Mouse (Mus musculus) neural tube, embryonic 10.5 days (tissue): Measurements from ENCODE around the gene Zfp189.
A peak's percentile ranks its signal among the peaks of the same experiment; 100 is the strongest.
"Not testable (repeated sequence)": the region's sequence is repeated elsewhere in the genome, so short reads cannot be mapped to it uniquely, and the experiment has no call there.

ENCODE experiments used
- DNase-seq: peaks from one replicate; pipeline ENCODE4 v3.0.0-alpha.2; 2017; ENCODE audit warnings: low spot score; ENCODE audit errors: extremely low spot score

Zfp189 gene

DNA sequence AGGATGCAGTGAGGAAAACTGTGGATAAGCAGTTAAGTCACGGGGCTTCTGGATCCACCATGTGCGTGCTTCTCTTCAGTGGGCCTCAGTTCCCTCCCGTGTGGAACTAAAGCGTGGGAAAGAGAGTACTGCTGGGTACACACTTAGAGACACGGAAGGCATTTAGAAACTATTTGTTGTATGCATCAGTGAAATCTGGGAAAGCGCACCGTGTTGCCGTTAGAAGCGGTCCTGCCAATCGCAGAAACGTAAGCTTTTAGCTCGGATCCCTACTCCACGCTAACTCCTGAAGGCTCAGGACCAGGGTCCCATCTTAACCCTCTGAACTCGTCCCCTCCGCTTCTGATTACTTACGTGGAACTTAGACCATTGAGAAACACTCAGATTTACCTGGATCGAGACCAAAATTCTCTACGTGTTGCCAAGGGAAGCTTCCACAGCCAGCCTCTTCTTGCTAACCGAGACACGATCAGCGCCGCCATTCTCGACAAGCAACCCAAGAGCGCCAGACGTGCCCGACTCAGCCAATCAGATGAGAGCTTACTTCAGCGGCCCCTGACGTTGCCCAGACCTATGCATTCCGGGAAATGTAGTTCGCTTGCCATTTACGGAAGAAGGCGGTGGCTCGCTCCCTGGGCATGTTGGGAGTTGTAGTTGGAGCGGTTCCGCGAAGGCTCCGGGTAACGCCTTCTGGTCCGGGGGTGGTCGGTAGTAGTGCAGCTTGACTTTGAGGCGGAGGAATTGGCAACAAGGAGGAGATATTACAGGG lies at the start of gene Zfp189, which contains the start of gene Mrpl50:
Gene Zfp189 (plus strand): TSS at position 605 of the 769 bp plus-strand sequence.
Gene Mrpl50 (minus strand): TSS at position 522 of the 769 bp plus-strand sequence.
- peak; percentile 88 for DNase-seq

DNA sequence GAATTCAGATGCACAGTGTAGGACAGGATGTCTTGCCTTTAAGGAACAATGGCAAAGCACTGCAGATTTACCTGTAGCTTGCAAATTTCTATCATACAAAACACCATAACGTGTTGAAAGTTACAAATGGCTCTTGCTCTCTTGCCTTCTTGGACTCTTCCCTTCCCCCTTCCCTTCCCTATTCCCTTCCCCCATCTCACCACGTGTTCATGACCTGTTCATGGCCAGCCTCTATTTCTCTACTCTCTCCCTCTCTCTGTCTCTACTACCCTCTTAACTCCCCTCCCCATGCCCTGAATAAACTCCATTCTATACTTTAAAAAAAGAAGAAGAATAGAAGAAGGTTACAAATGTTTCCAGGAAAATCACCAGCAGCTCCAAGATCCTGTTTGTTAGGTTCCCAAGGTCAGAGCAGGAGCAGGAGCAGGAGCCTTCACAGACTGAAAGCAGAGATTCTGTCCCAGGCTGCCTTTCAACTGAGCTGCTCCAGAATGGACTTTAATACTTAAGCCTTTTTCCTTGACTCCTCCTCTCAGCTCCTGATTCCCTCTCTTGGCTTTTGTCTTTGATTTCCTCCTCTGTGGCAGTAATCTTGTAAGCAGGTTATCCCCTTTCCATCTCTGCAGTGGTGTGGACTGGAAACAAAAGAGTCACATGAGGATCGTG lies 47.4 kb upstream of the Zfp189 start, which contains the start of gene Acnat1:
Gene Acnat1 (minus strand): TSS at position 478 of the 666 bp plus-strand sequence.
- DNase-seq: no peak

DNA sequence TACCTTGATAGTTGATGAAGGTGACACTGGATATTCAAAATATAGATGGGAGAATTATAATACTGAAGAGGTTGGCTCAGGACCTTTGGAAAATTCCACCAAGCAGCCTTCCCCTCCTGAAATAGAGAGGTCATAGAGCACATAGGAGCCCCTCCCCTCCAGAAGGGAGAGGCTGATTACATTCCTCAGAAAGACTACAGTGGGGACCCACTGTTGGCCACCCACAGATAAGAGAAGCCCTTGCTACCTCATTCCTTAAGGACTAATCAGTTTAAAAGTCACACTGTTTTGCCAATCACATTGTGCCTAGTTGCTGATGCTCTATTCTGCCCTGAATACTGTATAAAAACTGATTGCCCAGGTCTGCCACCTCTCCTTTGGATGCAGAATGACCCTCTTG lies 46.4 kb upstream of the Zfp189 start:
- DNase-seq: no peak

DNA sequence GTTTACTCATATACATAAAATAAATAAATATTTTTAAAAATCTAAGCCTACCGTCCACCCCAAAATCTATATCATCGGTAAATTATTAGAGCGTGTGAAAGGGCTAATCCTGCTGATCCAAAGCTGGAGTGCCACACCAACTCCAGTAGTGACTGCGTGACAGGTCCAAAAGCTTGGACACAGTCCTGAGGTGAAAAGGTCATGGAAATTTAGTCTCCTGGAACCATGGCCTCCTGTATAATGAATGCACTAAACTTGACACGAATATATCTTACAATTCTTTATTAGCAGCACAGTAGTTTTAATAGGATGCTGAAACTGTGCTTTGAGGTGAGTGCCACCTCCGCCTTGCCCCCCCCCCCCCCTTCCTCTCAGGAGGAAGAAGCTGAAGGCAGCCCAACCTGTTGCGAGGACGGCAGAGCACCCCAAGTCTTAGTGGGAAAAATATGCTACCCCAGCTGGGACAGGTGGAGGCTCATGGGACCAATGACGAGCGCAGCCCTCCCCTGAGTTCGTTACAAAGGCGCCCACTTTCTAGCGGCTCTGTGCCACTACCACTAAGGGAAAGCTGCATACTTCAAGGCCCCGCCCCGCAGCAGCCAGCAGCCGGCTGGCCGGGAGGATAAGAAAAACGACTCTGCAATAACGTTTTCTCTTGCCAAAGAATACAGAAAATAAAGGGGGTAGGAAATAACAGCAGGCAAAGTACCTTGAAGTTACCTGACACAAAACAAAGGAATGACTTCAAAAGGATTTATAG lies 42.7 kb upstream of the Zfp189 start:
- DNase-seq: no peak

DNA sequence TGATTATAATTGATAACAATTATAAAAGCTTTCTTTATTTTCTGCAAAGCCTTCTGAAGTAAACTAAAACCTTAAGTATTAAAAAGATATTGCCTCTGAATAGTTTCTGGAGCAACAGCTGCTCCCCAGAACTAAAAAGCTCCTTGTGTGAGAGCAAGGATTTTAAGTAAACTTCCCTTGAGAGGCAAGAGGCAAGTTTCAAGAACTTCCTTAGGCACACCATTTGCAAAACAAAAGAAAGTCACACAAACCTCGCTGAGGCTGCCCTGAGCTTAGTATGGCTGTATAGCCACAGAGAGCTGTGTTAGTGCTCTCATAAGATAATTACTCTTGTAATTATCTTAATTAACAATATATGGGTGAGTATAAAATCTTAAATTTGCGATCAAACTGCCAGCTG lies 41.9 kb upstream of the Zfp189 start:
- not testable (repeated sequence) for DNase-seq

DNA sequence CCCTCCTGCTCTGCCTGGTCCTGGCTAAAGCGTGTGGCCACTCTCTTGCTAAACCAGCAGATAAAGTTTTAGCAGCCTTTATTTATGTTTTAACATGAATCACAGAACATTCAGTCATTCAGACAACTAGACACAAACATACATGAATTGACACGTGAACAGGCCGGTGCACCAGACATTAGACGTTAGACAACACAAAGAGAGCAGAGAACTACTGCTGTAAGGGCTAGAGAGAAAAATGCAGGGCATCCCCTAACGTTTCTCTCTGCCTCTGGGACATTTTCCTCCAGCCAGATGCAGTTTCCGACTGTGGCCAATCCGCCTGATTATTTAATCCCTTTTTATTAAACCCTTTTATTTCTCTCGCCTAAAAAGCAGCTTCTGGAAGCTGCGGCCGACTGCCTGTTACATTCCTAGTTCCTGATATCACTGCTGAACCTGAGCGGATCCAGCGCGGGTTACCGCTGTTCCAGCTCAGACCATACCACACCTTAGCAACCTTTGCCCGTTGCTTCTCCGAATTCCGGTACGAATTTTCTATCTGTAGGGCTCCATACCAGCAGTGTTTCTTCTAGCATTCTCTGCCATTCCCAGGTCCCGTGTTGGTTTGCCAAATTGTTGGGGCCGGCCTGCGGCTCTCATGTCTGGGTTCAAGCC lies 40.7 kb upstream of the Zfp189 start:
- no peak for DNase-seq

DNA sequence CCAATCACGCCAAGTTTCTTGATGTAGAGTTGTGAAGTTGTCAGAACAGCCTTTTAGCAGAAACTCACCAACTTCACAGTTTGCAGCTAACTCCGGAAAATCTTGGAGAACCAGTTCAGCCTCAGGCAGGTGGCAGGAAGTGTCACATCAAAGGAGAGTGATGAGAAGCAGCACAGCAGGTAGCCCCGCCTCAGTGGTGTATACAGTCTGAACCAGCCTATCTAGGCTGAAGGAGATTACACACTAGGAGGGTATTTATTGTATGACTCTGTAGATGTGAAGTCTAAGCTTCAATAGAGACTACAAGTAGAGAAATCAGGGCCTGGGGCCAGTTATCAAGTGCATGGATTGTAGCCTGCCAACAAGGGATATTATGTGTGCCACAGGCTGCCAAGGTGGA lies 40.1 kb upstream of the Zfp189 start:
- no peak for DNase-seq

DNA sequence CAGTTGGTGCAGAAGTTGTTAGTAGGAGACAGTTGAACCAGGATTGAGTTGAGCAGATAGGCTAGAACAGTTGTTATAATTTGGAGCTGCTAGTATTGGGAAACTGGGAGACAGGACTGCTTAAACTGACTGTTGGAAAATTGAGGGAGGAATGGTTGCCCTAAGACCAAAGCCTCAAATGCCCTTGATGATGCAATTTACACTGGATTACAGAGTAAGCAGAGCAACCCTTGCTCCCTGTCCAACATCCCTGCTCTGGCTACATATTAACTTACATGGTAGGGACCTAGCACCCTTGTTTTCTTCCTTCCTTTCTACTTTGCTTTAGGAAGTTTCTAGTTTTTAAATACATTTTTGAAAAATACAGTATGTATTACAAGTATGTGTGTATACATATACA lies 35.5 kb upstream of the Zfp189 start:
- no peak for DNase-seq

DNA sequence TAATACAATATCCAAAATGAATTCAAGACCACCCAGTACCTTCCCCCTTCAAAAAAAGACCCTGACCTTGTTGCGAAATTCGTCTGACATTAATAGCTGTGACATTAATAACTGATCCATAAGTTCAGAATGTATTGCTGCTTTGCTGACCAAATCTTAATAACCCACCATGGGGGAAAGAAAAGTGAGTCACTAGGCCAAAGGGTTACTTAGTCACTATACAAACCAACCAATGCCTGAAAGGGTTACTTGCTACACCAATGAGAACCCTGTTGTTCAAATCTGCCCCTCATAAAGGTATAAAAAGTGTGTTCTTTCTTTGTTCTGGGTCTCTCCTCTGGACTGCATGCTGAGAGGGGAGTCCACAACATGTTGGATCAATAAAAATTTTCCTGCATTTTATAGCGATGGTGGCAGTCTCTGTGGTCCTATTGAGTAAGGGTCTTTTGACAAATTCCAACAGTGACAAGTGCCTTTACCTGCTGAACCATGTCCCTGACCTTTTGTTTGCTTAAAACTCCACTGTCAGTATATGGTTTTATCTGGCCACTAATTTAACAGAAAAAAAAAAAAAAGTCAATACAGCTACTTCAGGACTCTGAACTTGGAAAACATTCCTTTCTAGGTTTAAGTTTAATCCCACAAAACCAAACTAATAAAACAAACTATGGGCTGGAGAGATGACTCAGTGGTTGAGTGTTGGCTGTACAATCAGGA lies 34.9 kb upstream of the Zfp189 start:
- not testable (repeated sequence) for DNase-seq

DNA sequence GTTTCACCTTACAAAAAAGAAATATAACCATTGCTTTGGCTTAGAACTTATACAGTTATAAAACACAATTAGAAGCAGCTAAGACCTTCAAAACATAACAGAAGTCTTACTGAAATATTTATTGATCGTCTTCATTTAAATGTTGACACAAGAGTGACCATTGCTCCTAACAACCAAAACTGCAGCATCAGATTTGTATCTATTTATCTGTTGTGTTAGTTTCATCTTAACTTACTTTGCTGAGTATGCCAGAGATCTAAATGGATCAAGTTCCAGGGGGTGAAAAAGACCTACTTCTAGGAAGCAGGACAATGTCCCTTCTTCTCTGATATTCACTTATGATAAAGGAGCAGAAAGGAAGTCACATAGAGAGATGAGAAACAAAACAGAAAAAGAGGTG lies 17.4 kb upstream of the Zfp189 start:
- no peak for DNase-seq

DNA sequence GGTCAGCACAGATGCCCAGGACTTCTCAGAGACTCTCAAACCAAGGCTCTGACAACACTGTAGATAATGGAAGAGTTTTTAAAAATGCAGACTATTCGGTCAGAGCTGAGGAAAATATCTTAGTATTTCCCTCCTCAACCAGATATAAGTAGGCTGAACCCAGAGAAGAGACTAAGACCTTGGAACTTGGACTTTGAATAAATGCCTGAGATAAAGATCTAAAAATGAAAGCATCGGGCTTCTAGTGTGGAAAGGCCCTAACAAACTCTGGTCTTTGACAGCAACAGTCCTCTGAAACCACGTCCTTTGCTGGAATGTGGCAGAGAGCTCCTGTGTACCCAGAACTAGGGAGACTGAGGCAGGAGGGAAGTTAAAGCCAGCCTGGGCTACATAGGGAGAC lies 14.6 kb upstream of the Zfp189 start, which contains the start of gene Baat:
Gene Baat (minus strand): TSS at position 172 of the 400 bp plus-strand sequence.
- no peak for DNase-seq

DNA sequence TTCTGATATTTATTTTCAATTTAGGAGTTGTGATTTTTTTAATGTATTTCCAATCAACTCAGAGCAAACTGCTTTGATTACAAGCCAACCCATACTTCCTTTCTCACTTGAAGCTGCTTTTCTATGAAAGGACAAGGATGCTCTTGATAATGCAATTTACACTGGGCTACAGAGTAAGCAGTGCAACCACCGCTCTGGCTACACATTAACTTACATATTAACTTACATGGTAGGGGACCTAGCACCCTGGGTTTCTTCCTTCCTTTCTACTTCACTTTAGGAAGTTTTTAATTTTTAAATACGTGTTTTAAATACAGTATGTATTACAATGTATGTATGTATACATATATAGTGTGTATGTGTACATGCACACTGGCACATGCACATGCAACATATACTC lies 11.8 kb upstream of the Zfp189 start:
- DNase-seq: no peak

DNA sequence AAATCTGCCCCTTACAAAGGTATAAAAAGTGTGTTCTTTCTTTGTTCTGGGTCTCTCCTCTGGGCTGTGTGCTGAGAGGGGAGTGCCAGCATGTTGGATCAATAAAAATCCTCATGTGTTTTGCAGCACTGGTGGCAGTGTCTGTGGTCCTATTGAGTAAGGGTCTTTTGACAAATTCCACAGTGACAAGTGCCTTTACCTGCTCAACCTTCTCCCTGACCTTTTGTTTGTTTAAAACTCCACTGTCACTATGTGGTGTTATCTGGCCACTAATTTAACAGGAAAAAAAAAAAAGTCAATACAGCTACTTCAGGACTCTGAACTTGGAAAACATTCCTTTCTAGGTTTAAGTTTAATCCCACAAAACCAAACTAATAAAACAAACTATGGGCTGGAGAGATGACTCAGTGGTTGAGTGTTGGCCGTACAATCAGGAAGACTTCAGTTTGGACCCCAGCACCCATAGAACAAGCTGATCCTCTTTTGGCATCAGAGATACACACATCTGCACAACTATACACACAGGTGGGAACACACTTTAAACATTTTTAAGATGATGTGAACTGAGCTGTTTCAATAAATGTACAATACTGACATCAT lies 10.6 kb upstream of the Zfp189 start:
- not testable (repeated sequence) for DNase-seq

DNA sequence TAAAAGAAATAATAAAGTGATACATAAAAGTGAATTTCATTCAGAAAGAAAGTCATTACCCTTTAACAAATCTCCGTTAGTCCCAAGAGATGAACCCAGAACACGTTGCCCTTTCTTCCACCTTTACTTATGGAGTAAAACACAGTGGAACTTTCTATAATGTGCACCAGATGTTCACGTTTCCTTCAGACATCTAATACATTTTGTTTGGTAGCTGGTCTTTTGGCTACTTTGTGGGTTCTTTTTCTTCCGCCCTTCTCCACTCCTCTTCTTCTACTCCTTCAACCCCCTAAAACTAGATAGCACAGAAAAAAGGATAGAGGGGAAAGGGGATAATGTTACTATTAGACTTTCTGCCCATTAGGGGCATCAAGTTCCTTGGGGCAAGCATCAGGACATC lies 8.3 kb upstream of the Zfp189 start:
- no peak for DNase-seq

DNA sequence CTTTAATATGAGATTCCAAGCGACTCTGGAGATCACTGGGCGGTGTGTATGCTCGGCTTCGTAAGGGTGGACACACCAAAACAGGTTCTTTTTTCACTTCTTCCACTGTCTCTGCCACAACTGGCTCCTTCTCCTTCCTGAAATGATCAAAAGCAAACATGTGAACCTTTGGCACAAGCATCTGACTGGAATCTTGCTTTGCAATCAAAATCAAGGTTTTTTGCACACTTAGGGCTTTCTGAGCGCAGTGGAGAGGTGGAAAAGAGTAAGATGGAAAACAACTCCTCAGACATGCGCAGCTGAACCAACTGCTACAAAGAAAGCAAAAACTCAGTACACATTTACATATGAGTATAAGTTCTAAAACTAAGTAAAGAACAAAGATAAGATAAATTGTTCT lies 6.5 kb upstream of the Zfp189 start:
- DNase-seq: no peak

DNA sequence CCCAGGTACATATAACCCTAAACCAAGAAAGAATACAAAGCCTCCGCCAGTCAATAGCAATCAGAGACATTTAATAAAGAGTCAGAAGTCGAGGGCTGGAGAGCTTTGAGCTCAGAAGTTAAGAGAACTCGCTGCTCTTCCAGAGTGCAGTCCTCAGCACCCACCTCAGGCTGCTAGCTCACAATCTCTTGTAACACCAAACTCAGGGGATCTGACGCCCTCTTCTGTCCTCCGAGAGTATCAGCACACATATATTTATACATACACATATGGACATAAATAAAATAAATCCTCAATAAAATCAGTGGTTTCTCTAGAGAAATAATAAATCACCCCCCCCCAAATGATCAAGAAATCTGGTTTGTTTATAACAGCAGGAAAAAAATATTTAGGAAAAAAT lies 1.5 kb upstream of the Zfp189 start:
- no peak for DNase-seq

DNA sequence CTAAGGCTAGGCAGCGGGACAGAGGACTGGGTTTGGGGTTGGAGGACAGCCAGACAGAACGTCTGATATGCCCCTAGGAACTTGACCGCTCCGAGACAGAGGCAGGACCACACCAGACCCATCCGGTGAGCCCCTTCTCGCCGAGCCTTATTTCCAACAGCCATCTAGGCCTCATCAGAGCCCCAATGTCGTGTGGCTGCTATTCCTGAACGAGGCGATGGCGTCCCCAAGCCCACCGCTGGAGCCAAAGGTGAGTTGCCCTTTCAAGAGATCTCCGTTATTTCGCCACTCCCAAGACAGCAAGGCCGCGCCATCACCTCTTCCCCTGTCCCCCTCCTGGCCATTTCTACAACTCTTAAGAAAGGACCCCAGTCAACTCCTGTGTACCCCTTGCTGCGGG lies 370 bp downstream of the Zfp189 start:
- DNase-seq: no peak

DNA sequence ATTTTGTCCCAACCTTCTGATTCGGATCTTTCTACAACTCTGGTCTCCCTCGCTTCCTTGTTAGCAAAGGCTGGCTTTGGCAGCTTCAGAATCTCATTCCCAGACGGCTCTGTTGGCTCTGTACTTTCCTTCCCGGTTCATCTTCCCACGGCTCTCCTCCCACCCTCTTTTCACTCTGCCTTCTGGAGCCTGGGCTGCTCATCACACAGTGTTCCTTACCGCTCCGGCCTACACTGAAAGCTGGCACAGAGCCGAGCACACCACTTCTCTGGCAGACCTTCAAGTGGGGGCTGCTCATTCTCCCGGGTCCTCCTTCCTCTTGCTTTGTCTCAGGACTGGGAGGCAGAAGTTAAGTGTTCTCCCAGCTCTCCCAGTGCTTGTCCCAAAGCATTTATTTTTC lies 1.6 kb downstream of the Zfp189 start:
- no peak for DNase-seq

DNA sequence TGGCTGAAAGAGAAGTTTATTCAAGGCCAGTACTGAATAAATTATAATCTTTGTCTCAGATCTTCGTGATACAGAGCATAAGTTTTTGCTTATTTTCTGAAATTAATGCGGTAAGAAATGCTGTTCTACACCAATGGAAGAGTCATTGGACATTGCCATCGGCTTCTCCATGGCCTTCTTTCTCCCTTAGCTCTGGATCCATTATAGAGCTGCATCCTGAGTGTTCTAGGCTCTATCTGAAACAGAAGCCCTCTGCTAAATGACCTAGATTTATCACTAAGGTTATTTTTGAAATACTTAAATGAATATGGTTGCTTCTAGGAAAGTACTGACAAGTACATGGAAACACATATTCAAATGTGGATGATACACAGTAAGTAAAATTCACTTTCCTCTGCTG lies 14.1 kb downstream of the Zfp189 start:
- DNase-seq: no peak

DNA sequence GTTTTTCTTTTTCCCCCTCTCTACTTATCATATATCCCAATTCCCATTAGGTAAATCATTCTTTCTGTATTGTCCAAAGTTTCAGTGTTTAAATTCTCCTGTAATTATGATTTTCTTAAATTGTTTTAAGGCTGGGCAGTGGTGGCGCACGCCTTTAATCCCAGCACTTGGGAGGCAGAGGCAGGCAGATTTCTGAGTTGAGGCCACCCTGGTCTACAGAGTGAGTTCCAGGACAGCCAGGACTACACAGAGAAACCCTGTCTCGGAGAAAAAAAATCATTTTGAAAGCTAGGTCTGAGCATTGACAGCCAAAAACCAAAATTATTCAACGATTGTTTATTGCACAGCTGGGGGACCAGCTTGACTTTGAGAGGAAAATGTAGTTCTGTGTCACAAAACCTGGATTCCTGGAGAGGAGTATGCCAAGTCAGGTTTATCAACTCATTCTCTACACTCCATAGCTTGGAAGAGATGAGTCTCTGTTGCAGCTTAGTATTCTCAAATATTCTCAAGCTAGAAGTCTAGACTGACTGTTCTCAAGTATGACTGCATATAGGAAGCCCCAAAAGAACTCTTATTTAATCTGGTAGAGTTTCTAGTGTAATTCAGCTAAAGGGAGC lies 14.8 kb downstream of the Zfp189 start:
- no peak for DNase-seq
